Mouse (Mus musculus): ENCODE results near the gene Myo1c.

Gene Myo1c

DNA sequence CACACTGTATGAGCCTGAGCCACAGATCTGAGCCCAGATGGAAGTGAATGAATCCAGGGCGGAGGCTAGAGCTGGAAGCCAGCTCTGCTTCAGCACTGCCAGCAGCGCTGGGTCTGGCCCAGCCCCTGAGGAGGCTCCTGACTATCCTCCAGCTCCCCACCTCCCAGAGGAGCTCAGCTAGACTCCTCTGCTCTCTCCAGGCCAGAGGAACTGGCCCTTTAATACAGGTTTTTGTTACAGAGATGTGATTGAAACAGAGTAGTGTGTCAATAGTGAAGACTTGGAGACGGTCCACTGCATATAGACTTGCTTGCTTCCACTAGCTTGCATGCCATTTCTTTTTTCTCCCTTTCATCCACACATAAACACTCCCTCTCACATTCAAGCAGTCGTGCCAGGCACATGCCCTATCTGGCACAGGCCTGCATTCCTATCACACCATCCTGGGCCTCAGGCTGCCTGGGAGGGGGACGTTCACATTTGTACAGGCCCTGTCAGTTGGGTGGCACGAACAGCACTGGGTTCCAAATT is 2.6 kb upstream of the Myo1c start:
- intact Hi-C loops (cut with DNase I): no loop called here

- intact Hi-C loops (cut with DNase I): no loop called here
Observed at GRCm38 (mm10) chr11:75649155-75649561, 1.1 kb upstream of the Myo1c start.

GRCm38 (mm10) chr11:75650958-75651425 is 688 bp downstream of the Myo1c start:
- intact Hi-C loops (cut with DNase I): no loop called here

DNA sequence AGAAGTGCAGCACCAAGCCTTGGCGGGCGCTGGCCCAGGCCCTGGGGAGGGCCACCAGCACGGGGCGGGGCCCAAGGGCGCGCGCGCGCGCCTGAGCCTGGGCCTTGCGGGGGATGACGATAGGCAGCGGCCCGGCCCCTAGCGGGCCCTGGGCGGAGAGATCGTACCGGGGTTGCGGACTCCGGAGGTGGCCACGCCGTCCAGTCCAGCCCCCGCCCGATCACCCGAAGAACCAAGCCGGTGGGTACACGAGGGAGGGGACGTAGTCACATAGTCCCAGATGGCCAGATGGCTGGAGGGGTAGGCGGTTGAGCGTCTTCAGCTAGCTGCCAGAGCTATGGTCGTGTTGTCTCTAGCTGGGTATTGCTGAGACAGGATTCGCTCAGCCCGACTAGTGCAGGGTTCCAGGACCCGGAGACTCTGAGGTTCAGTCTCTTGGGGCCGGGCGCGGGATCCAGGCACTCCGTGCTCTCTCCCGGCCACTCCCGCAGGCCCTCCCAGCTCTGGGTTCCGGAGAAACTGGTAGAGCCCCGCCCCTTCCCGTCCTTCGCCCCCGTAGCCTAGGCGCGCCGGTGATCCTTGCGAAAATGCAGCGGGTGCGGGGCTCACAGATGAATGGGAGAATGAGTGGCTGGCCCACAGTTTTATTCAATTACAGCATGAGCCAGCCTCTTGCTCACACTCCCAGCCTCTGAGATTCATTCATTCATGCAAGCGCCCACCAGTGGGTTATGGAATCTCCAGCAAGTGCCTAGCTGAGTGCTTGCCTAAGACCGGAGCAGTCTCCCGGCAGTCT is 1.3 kb downstream of the Myo1c start:
- intact Hi-C loops (cut with DNase I): no loop called here

DNA sequence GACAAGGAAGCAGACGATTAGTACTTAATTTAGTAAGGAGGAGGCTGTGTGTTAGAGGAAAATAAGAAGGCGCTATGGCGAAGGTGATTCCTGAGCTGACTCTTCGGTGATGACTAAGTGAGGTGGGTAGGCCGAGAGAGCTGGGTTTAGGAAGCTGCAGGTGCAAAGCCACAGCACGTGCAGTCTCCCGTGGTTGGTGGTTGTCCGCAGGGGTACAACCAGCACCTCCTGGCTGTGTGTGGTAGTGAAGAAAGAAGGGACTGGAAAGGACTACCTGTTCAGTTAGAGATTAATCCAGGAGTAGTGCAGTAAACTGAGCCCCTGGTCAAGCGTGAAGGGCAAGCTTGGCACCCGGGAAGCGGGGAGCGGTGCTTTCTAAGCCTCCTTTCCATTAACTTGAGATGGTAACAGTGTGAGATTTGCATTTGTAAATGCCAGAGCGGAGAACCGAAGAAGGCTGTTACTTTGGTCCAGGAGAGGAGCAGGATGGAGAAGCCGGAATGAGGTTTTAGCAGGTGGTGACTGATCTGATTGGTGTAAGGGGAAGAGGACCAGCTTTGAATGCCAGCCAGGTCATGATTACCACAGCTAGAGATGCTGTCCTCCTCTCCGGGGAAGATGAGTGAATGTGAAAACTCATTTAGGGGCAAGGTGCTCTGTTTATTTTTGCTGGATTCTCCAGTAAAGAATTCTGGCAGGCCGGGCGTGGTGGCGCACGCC is 2.1 kb downstream of the Myo1c start:
- intact Hi-C loops (cut with DNase I): no loop called here

DNA sequence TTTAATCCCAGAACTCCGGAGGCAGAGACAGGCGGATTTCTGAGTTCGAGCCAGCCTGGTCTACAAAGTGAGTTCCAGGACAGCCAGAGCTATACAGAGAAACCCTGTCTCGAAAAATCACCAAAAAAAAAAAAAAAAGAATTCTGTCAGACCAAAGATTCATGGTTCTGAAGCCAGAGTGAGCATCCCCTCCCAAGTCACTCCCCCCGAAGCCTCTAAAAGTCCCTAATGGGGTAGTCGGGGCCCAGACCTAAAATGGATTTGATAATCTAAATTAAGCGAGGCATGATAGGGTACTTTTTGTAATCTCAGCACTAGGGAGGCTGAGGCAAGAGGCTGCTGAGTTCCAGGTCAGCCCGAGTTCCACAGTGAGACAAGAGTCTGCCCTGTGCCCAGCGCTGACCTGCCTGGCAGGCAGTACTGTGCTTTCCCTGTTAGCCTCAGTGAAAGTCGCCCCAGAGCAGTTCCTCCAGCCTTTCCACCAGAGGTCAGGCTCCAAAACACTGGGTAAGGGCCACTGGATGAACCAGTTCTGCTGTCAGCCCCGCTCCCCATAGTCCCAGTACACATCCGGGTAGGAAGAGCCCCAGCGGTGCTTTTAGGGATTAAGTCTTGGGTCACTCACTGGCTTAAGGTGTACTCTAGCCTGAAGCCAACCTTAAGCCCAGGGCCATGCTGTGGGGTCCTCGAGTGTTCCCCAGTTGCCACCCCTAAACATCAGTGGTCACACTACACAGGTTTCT is 2.8 kb downstream of the Myo1c start:
- intact Hi-C loops (cut with DNase I): no loop called here

DNA sequence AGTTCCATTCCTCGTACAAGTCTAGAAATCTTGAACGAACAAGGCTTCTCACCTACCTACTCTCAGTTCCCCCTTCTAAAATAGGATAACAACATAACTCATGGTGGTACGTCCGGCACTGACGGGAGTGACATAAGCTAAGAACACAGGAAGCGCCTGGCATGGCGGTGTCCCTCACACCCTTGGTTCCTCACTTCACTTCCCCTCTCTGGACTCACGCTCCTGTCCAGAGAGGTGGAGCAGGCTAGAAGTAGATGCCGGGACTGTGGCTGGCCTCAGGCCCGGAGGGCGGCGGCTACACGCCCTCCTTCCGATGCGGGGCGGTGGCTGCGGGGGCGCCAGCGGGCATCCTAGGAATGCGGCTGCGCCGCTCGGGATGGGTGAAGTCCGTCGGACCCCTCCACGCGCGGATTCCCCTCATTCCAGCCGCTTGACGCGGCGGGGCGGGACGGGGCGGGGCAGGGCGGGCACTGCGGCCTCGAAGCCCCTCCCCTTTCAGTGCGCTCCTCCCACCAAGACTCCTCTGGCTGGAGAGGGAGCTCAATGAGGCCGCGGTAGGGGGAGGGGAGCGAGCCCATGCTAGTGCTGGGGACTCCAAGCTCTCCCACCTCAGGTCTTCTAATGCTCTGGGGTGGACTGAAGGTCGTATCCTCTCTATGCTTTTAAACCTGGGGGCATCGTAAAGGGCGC is 3.6 kb downstream of the Myo1c start:
- intact Hi-C loops (cut with DNase I): no loop called here

DNA sequence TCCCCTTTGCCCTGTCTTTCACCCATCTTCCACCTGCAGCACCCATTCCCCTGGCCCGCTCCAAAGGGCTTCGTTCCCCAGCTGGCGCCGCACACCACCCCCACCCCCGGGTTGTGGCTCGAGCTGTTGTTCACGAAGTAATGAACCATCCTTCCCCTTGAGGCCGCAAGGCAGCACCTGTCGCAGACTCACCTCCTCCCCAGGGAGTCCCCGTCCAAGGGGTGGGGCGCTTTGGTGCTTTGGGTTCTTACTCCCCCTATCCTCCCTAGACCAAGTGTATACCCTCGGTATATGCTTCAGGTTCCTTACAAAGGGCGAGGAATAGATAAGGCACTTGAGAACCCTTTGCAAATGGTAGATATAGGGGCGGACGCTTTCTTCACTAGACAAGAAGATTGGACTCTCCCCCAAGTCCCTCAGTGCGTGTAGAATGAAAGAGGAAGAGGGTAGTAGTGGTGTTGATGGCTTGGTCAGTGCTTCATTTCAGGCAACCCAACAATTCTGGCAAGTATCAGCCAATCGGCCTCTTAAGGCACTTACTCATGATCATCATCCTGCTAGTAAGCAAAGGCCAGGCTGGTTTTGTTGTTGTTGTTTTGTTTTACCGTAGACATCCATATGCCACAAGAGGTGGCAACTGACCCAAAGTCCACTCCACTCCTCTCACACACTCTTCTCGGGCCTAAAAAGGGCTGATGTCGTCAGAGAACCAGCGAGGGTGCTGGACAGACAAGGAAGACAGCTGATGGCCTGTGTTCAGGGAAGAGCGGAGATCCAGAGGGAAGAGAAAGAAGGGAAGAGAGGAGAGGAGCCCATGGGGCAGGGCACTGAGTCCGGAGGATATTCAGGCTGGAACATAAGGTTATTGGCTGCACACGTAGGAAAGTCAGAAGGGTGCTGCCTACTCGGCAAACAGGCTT is 4.4 kb downstream of the Myo1c start:
- intact Hi-C loops (cut with DNase I): no loop called here

DNA sequence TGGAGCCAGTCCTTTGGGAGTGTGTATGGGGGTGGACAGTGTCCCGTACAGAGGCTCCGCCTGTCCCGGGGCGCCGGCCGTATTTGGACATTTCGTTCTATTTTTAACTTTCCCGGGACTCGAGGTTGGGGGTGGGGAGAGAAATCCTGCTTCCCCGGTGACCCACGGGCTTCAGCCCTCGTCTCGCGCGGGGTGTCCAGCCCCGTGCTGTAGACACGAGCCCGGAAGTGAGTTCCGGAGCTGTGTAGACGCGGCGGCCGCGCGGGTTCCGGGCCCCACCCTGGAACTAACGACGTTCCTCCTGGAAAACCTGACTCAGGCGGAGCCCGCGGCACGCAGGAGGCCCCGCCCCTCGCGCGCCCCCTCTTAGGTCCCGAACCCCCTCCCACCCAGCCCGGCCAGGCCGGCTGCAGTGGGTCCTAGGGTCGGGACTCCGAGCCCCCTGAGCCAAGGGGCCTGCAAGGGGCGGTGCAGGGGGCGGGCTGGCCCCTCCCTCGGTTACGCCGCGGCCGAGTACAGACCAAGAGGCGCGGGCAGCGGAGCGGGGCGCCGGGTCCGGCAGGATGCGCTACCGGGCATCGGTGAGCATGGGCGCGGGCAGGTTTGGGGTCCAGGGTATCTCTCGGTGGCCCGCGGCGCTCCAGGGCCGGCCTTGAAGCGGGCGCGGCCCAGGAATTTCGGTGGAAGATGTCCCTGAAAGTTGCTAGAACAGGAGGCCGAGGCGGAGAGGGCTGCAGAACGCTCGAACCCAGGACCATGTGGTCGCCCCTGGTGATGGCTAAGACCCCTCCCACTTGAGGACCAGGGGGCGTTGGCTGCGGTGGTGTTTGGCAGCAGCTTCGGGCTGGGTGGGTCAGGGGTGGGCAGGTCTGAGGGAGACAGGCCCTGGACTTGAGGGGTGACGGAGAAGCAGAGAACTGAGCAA is 5.6 kb downstream of the Myo1c start:
- intact Hi-C loops (cut with DNase I): loop anchor here (2.0 kb wide), 1 partner anchor 21 kb away; no protein-coding TSS in a partner anchor

GRCm38 (mm10) chr11:75656621-75657590 is 6.6 kb downstream of the Myo1c start:
- intact Hi-C loops (cut with DNase I): loop anchor here (2.0 kb wide), 1 partner anchor 20 kb away; no protein-coding TSS in a partner anchor

DNA sequence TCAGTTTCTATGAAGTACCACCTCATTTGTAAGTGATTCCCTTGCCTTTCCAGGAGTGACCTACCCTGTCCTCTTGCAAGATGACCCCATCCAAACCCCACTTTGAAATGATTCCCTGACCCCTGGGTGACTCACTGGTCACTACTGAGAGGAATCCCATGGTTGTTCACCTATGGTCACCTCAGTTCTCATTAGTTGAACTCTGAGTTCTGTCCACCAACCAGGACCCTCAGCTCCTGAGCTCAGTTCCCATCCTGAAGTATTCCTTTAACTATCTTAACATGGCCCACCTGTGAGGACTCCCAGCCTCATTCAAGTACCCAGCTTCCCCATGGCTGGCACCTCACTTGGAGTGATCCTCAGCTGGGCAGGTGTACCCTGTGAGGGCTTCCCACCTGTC is 7.5 kb downstream of the Myo1c start:
- intact Hi-C loops (cut with DNase I): loop anchor here (2.0 kb wide), 1 partner anchor 19 kb away; no protein-coding TSS in a partner anchor

- intact Hi-C loops (cut with DNase I): no loop called here
Observed at GRCm38 (mm10) chr11:75658311-75658710, 8.0 kb downstream of the Myo1c start.

DNA sequence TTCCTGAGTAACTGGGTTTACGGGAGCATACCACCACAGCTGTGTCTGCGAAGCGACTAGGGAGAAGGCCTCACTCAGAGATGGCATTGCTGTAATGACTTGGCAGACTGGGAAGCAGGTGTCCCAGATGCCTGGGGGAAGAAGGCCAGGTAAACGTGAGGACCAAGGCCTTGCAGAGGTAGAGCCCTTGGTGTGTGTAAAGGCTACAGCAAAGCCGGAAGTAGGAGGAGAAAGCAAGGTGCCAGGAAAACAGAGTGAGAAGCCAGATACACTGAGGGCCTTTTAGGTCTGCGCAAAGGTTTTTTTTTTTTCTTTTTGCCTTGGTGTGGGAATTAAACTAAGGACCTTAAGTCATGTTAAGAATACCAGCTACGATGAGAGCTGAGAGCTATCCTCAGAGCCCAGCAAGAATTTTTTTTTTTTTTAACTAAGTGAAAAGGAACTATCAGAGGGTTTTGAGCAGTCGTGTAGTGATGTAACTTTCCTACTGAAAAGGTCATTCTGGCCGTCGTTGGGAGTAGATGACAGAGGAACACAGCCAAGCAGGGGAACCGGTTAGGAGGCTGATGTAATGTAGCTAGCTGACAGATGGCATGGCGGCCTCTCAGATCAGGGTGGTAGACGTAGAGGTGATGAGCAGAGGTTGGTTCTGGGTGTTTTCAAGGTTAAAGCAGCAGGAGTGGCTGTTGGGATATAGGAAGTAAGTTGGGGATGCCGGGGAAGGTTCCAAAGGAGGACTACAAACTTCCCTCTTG is 8.9 kb downstream of the Myo1c start:
- intact Hi-C loops (cut with DNase I): no loop called here

GRCm38 (mm10) chr11:75660081-75660590 is 9.8 kb downstream of the Myo1c start:
- intact Hi-C loops (cut with DNase I): no loop called here

- intact Hi-C loops (cut with DNase I): no loop called here
Observed at GRCm38 (mm10) chr11:75660941-75661800, 10.9 kb downstream of the Myo1c start.

- intact Hi-C loops (cut with DNase I): no loop called here
Observed at GRCm38 (mm10) chr11:75662131-75662530, 11.8 kb downstream of the Myo1c start.
